Mouse (Mus musculus) lung, postnatal 0 days (tissue): ENCODE results near the gene Narf.
A peak's percentile ranks its signal among the peaks of the same experiment; 100 is the strongest.

Source experiments
- CTCF ChIP-seq: IDR thresholded peaks from 2 replicates; pipeline ENCODE4 v1.5.1; 2016; ENCODE audit warnings: antibody characterized with exemption, mild to moderate bottlenecking
- EP300 ChIP-seq: IDR thresholded peaks from 2 replicates; pipeline ENCODE4 v1.6.1; 2016; ENCODE audit warnings: antibody characterized with exemption, mild to moderate bottlenecking, control low read depth

DNA sequence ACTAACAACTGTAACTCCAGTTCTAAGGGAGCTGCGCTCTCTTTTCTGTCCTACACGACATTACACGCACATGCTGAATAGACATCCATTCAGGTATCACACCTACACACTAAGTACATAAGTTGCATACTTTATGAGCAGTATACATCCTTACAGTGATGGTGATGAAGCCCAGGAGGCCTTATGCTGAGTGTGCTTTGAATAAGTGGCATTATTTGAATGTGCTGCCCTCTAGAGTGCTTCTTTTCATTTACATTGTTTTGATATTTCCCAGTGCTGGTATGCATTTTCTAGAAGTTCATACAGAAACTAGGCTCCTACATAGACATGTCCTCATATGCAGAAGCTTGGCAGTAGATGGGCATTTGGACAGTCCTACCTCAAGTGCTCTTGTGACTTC, 52.8 kb downstream of the Narf start:
- TF ChIP-seq CTCF, result peak; percentile 54
- TF ChIP-seq EP300, result no peak
